Mouse (Mus musculus) left cerebral cortex, adult 18-20 months (tissue): ENCODE data around the gene Ccl11. TPM values are rescaled to one million over a fixed set of nuclear protein-coding genes. Genes with fewer than 3 reads are reported as not detected.
A peak's percentile ranks its signal among the peaks of the same experiment; 100 is the strongest.

Experiments
- DNase-seq, 2 experiments: peaks; one replicate each; pipeline ENCODE4 v3.0.0; 2021 to 2022; ENCODE audit warnings: low spot score in 2 of 2, mixed read lengths in 1 of 2
- long read RNA-seq, 2 experiments: library from polyadenylated mRNA; stranded (forward); transcript quantifications; one replicate each; pipeline ENCODE4 v2.0.0; 2021
- total RNA-seq, 2 experiments: library from RNA; stranded (reverse); gene quantifications; 2 replicates each; pipeline ENCODE4 v1.2.3; 2021

Ccl11 gene
- total RNA-seq, result not detected
- long read RNA-seq, experiment 1, result 0 reads
- long read RNA-seq, experiment 2, result 0 reads

GRCm38 (mm10) chr11:82057646-82058045 is at the start of gene Ccl11:
Gene Ccl11 (plus strand): TSS chr11:82057823.
- DNase-seq, result peak; percentile 8 to 26

- DNase-seq, result peak; percentile 33 to 46
These were observed 47.5 kb upstream of the Ccl11 start for GRCm38 (mm10) chr11:82010115-82010514.

DNA sequence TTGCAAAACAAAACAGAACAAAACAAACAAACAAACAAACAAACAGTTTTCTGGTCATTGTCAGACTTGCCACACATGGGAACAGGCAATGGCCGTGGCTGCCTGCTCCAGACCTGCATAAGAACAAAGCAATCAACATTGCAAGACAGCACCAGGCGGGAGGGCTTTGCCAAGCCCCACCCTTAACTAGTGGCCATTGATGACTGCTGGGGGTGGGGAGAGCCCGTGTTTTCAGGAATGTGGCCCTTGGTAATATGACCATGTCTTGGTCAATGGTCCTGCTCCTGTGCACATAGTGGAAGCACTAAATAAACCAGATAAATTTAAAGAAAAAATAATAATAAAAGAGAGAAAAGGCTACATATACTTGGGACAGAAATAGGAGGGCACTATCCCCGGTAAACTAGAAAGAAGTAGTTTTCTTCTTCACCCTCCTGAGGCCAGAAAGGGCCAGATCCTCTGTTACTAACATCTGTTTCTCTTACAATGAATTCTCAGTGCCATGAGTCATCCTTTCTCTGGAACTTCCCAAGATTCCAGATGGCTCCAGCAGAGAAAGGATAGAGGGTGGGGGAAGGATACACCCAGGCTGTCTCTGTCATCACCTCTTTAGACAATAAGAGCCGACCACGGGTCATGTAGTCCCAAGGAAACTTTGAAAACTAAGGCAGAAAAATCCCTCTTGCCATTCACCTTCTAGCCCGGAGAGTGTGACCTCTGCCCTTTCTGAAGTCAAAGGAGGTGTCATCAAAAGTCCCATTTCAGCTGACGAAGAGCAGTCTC is 46.0 kb upstream of the Ccl11 start:
- DNase-seq, result peak in 1 of 2 experiments; percentile 4

GRCm38 (mm10) chr11:82013756-82014155 is 43.9 kb upstream of the Ccl11 start:
- DNase-seq, result no peak

DNA sequence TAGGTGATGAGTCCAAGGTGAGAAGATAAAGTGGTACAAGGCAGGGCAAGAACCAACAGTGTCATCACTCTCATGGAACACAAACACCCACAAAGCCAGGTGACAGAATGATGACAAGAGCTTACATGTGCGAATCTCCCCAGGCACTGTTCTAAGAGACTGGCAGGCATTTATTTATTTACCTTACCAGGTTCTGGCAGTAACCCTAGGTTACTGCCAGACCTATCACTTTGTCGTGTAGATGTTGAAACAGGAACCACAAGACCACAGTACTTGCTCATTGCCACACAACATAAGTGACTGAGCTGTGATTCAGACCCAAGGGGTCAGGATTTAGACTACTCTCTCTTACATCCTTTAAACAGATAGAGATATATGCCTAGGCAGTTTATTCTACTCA is 42.6 kb upstream of the Ccl11 start:
- DNase-seq, result no peak

DNA sequence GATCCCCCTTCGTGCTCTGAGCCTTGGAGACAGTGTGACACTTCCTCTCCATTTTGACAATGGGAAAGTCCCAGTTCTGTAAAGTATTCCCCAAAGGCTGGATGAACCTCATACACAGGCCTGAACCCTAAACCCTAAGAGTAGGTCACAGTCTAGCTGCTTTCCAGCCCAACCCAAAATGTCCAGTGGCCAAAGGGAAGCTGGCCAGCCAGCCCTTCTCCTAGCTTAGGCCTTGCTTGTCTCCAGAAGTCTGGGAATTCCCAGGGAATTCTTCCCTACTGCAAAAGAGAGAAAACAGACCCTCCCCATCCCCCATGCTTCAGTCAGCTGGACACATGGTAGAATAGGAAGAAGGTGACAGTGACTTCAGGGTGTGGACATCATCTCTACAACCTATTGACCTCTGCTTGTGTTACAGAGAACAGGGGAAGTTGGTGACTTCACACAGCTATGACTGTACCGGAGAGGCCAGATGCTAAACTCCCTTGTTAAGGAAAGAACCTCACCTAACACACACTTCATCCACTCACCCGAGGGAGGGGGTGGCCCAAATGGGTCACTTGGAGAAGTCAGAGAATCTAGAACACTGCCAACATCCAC is 41.3 kb upstream of the Ccl11 start:
- no peak for DNase-seq

DNA sequence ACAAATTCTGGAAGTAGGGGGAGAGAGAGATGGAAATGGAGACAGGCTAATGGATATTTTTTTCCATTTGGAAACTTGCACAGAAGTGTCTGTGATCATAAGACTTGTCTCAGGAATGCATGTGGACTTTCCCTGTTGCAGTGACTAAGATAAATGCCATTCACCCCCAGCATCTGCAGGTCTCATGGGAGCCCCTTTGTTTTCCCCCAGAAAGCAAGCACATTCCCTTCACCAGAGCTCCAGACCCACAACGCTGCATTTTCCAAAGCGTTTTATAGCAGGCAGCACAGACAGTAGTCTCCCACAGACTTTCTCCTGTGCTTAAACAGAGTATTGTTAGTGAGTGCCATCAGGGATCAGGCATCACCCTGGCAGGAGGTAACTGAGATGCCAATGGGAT is 38.2 kb upstream of the Ccl11 start:
- DNase-seq, result no peak

- no peak for DNase-seq
These were observed 37.8 kb upstream of the Ccl11 start for GRCm38 (mm10) chr11:82019793-82020192.

DNA sequence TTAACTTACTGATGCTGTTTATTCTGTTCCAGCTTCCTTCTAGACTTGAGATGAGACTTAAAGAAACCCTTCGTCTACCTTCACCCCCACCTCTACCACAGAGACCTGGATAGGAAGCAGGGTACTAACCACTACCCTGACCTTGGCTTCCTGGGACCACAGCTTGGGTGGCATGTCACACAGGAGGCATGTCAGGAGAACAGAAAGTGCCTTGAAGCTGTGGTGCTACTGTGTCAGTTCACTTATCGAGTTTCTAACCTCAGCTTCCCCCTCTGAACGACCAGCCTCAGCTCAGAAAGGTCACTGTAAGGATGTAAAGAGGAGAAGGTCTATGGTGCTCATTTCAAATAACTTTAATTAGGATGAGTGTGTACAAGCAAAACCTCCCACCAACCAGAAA is 36.2 kb upstream of the Ccl11 start:
- no peak for DNase-seq

DNA sequence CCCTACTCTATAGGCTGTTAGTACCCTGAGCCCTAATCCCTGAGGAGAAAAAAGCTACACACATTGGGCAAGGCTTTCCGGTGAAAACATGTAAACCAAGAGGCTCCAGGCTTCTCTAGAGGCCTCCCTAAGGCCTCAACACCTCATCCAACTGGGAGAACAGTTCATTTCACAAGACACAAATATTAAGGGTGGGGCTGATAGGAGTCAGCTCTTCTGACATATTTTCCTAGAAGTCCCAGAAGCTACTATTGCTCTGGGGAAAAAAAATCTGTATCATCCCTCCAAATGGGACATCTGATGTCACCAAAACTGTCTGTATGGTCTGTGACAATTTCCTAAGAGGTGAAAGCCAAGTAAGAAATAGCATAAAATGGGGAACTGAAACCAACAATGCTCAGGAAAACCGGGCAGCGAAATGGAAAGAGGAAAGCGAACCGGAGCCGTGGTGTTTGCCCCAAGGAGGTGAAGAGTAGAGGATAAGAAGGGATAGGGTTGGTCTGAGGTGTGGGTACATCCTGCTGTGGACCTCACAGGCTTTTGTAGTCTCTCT is 35.0 kb upstream of the Ccl11 start:
- no peak for DNase-seq

DNA sequence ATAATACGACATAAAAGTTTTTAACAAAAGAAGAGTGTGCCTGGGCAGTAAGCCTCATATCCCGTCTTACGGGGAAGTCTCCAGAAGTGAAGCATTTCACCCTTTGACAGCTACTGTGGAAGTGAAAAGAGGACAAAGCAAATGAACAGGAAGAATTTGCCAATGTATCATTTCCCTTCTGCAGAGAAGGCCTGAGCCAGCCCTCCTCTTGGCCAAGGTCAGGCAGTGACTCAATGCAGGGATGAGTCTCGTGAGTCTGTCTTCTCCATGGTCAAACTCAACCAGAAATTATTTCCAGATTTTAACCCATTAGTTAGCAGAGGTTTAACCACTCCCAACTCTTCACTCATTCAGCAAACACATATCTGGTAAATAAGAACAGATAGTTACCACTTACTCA is 33.9 kb upstream of the Ccl11 start:
- no peak for DNase-seq

- DNase-seq, result no peak
These were observed 27.5 kb upstream of the Ccl11 start for GRCm38 (mm10) chr11:82030171-82030570.

DNA sequence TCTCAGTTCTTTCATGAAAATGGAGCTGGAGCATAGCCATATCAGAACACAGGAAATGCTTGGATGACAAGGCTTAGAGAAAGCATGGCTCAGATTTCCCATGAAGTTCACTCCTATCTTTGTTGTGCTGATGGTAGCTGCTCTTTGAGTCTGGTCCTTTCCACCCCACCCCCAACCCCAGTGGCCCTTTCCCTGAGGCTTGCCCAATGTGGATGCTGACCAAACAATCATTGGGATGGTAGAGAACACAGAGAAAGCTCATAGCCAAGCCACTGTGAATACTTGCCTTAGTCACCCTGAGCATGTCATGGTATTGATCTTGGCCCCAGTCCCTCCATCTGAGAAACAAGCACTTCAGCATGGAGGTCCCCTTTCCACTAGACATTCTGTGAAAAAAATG is 25.5 kb upstream of the Ccl11 start:
- DNase-seq, result no peak

- no peak for DNase-seq
These were observed 24.8 kb upstream of the Ccl11 start for GRCm38 (mm10) chr11:82032678-82033344.

GRCm38 (mm10) chr11:82034446-82034845 is 23.2 kb upstream of the Ccl11 start:
- DNase-seq, result no peak

- peak; percentile 28 to 29 for DNase-seq
These were observed 22.3 kb upstream of the Ccl11 start, which contains the start of gene Ccl2 for GRCm38 (mm10) chr11:82035356-82035755. Gene Ccl2 (plus strand): TSS chr11:82035571.

- DNase-seq, result no peak
These were observed 21.8 kb upstream of the Ccl11 start for GRCm38 (mm10) chr11:82035857-82036256.

DNA sequence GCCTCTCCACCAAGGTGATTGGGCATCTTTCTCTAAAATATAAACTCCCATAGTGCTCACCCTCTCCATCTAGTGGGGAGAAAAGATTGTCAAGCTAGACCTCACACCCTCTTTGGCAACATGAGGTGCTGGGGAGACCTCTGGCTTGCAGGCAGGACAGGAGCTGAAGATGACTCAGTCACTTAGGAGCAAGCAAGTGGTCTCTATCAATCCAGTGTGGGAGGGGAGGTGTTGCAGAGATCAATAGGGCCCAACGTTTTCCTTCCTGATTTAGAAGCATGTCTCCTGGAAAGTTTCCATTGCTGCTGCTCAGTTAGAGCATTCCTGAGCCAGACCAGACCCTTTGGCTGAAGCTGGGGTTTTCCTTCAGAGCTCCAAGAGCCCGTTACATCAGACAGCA is 19.1 kb upstream of the Ccl11 start, which contains the start of gene Gm17268:
TSS of gene Gm17268 (minus strand) at position 28 of the 400 bp plus-strand sequence.
- DNase-seq, result no peak

- DNase-seq, result no peak
These were observed 18.4 kb upstream of the Ccl11 start for GRCm38 (mm10) chr11:82039132-82039660.

- DNase-seq, result no peak
These were observed 15.9 kb upstream of the Ccl11 start for GRCm38 (mm10) chr11:82041671-82042080.

DNA sequence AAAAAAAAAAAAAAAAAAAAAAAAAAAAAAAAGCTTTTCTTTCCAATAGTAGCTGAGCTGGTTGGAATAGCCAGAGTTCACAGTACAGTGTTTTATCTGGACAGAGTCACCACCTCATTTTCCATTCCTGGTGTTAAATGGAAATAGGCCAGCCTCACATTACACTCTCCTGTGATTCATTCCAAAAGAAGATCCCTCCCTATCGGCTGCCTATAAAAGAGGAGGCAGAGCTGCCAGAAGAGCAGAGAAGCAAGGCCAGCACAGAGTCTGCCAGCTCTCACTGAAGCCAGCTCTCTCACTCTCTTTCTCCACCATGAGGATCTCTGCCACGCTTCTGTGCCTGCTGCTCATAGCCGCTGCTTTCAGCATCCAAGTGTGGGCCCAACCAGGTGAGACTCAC is 12.2 kb upstream of the Ccl11 start, which contains the start of gene Ccl7:
TSS of gene Ccl7 (plus strand) at position 242 of the 400 bp plus-strand sequence.
- DNase-seq, result no peak
